Mouse (Mus musculus) forebrain, embryonic 10.5 days (tissue): Measurements from ENCODE around the gene Cphx3. TPM values are rescaled to one million over a fixed set of nuclear protein-coding genes. Genes with fewer than 3 reads are reported as not detected.
"Not testable (repeated sequence)": the region's sequence is repeated elsewhere in the genome, so short reads cannot be mapped to it uniquely, and the experiment has no call there.

ENCODE experiments used
- DNase-seq: peaks from one replicate; pipeline ENCODE4 v3.0.0-alpha.2; 2017; ENCODE audit warnings: low spot score; ENCODE audit errors: extremely low spot score
- H3K27ac ChIP-seq: fragments of 300-500 bp; sonication (generic); 2 replicates; pipeline ENCODE4 v1.5.1; 2016; ENCODE audit warnings: mild to moderate bottlenecking
- H3K27me3 ChIP-seq: fragments of 300-500 bp; sonication (generic); 2 replicates; pipeline ENCODE4 v1.6.1; 2016; ENCODE audit warnings: mild to moderate bottlenecking; ENCODE audit not compliant: poor library complexity, severe bottlenecking
- H3K36me3 ChIP-seq: fragments of 300-500 bp; sonication (generic); replicated peaks from 2 replicates; pipeline ENCODE4 v1.6.1; 2016; ENCODE audit warnings: mild to moderate bottlenecking, moderate library complexity
- H3K4me1 ChIP-seq: fragments of 300-500 bp; sonication (generic); 2 replicates; pipeline ENCODE4 v1.6.1; 2016
- H3K4me3 ChIP-seq: fragments of 300-500 bp; sonication (generic); 2 replicates; pipeline ENCODE4 v1.5.1; 2016; ENCODE audit warnings: mild to moderate bottlenecking, moderate library complexity
- H3K9me3 ChIP-seq: fragments of 300-500 bp; sonication (generic); 2 replicates; pipeline ENCODE4 v1.6.1; 2016; ENCODE audit warnings: mild to moderate bottlenecking, moderate library complexity
- WGBS: fragments of 180-500 bp; shearing (Covaris S2); methylation state at CpG from one replicate; pipeline ENCODE4 v1.1.7; 2016; 5-methylcytosine and 5-hydroxymethylcytosine counted together
- polyA plus RNA-seq: library from polyadenylated mRNA; unstranded; fragments of >200 nt; fragmentation: Nextera tagmentation; extraction: Ambion mirVana; gene quantifications from 2 replicates; pipeline ENCODE4 v1.2.1, GENCODE M21; 2016

Cphx3 gene
- polyA plus RNA-seq, 1 experiment from 2014 or later = not detected

DNA sequence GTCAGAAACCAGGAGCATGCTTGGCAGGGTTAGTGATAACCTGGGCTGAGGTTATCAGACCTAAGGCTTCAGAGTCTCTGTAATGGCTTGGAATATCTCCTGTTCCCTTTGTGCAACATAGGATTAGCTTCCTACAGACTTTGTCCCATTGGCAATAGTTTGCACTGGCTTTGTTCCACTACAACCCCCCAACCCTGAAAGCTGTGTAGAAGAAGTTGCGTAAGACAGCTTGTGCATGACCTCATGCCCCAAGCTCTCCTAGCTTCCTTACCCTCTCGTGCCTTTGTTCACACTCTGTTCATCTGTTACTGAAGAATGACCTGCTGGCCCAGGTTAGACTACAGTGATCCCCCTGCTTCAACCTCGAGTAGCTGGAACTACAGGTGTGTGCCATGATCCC, 15.5 kb downstream of the Cphx3 start:
- H3K36me3 ChIP-seq, H3K4me3 ChIP-seq, H3K27ac ChIP-seq, DNase-seq, H3K27me3 ChIP-seq, H3K4me1 ChIP-seq, H3K9me3 ChIP-seq: not testable (repeated sequence)
- WGBS = no CpG with 5 or more reads among the region's 3 CpGs

DNA sequence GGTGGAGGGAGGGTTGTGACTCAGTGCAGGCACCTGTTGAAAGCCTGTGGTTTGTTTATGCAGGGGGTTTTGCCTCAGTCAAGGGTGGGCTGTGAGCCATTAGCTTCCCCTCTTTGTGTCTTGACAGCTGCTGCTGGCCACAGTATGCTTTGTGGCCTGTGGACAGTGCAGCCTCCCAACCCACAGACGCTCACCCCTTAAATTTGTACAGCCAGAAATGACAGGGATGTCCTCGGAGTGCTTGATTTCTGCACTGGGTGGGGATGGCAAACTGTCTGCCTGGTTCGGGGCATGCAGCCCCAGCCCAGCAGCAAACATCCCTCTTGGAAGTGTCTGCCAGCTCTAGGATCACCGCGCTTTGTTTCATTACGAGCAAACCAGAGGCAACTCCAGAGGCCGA, 36.1 kb downstream of the Cphx3 start, which contains the start of gene Duxbl2:
TSS of gene Duxbl2 (plus strand) at position 200 of the 400 bp plus-strand sequence.
- not testable (repeated sequence) for H3K27ac ChIP-seq

DNA sequence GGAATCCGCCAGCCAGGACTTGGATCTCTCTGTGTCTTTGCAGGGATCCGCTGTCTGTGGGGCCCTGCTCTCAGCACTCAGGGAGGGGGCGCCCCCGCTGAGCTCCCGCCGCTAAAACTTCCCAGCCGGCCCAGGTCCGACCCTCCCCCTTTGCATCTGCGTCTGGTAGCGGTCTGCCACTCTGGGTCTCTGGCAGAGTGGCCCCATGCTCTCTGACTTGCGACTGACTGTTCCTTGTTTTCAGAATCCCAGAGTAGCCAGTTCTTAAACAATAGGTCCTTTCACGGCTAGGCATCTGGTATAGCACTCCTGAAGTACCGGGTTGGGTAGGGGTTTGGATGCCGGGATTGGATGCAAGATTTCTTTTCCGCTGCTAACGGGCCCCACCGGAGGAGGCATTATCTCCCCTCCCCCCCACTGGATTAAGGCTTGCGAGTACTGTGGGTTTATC, 36.5 kb downstream of the Cphx3 start:
- H3K27ac ChIP-seq, H3K27me3 ChIP-seq, H3K4me3 ChIP-seq, H3K9me3 ChIP-seq, DNase-seq, H3K36me3 ChIP-seq, H3K4me1 ChIP-seq: not testable (repeated sequence)
- WGBS = no CpG with 5 or more reads among the region's 18 CpGs

More for the DNA sequence above, 36.1 kb downstream of the Cphx3 start, which contains the start of gene Duxbl2:
- H3K36me3 ChIP-seq, DNase-seq, H3K27me3 ChIP-seq, H3K4me3 ChIP-seq, H3K4me1 ChIP-seq, H3K9me3 ChIP-seq: not testable (repeated sequence)
- WGBS = no CpG with 5 or more reads among the region's 7 CpGs

GRCm38 (mm10) chr14:26119095-26119494, 37.0 kb downstream of the Cphx3 start:
- not testable (repeated sequence) for H3K4me1 ChIP-seq, H3K9me3 ChIP-seq, H3K27me3 ChIP-seq, H3K4me3 ChIP-seq, H3K27ac ChIP-seq, H3K36me3 ChIP-seq, DNase-seq
- no CpG with 5 or more reads among the region's 7 CpGs for WGBS

DNA sequence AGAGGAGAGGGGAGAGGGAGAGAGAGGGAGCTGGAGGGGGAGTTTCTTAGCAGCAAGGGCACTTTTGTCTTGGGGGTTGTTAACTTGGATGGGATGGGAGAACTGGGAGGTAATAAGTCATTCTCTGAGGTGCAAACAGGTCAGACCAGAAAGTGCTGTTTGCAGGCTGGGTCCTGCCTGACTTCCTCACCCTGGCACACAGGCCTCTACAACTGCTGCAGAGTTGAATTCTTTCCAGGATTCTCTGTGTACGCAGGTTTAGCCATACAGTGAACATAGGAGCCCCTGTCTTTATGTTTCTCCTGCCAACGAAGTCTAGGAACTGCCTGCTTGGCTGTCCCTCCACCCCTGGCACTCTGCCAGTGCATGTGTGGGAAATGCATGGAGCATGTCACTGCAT, 65.0 kb downstream of the Cphx3 start:
- DNase-seq, H3K27me3 ChIP-seq, H3K4me1 ChIP-seq, H3K4me3 ChIP-seq, H3K27ac ChIP-seq, H3K36me3 ChIP-seq, H3K9me3 ChIP-seq: not testable (repeated sequence)
- no CpG with 5 or more reads among the region's 2 CpGs for WGBS

GRCm38 (mm10) chr14:26156032-26156431, 73.9 kb downstream of the Cphx3 start:
- not testable (repeated sequence) for H3K4me1 ChIP-seq, DNase-seq, H3K4me3 ChIP-seq, H3K9me3 ChIP-seq, H3K27me3 ChIP-seq, H3K27ac ChIP-seq, H3K36me3 ChIP-seq
- no CpG with 5 or more reads among the region's 7 CpGs for WGBS

- not testable (repeated sequence) for H3K4me3 ChIP-seq, H3K36me3 ChIP-seq, H3K4me1 ChIP-seq, H3K27me3 ChIP-seq, H3K27ac ChIP-seq, H3K9me3 ChIP-seq, DNase-seq
- WGBS = no CpG with 5 or more reads among the region's 9 CpGs
Measured at GRCm38 (mm10) chr14:26161156-26161555, 79.1 kb downstream of the Cphx3 start.

GRCm38 (mm10) chr14:26162423-26162822, 80.3 kb downstream of the Cphx3 start:
- H3K4me3 ChIP-seq, H3K4me1 ChIP-seq, H3K9me3 ChIP-seq, H3K27me3 ChIP-seq, DNase-seq, H3K27ac ChIP-seq, H3K36me3 ChIP-seq: not testable (repeated sequence)
- no CpG with 5 or more reads among the region's 5 CpGs for WGBS

- not testable (repeated sequence) for H3K27me3 ChIP-seq, DNase-seq, H3K4me1 ChIP-seq, H3K36me3 ChIP-seq, H3K4me3 ChIP-seq, H3K9me3 ChIP-seq, H3K27ac ChIP-seq
- WGBS = no CpG with 5 or more reads among the region's 12 CpGs
Measured at GRCm38 (mm10) chr14:26165266-26165665, 83.2 kb downstream of the Cphx3 start.

DNA sequence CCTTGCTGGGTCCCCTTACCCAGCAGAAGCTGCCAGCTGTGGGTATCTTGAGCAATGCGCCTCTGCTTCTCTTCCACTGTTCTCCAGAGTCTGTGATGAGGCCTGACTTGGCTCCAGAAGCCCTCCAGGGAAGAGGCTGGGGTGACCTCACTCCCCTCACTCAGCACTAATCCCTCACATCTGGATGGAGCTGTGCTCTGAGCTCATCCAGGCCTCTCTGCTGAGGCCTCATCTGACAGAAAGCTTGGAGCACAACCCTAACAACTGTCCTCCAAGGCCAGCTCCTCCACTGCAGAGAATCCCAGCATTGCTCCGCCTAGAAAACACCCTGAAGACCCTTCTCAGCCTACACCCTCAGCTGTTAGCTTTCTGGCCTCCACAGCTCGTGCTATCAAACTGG, 91.9 kb downstream of the Cphx3 start:
- H3K27ac ChIP-seq, DNase-seq, H3K27me3 ChIP-seq, H3K36me3 ChIP-seq, H3K4me3 ChIP-seq, H3K9me3 ChIP-seq, H3K4me1 ChIP-seq: not testable (repeated sequence)
- WGBS = no CpG with 5 or more reads among the region's 3 CpGs

DNA sequence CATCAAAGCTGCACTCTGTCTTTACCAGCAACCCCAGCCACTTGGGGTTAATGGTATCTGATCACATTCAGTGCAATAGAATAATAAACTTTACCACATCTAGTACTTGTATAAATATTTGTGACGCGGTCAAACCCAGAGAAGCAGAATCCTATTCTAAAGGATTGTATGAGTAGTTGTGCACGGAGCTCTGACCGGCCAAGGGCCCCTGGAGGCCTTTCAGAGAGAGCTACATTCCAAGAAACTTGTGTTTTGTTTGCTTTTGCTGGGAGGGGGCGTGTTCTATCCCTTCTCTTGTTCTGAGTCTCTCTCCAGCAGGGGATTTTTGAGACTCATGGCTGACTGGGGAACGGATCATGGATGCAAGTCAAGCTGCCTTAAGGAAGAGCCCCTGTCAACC, 92.9 kb downstream of the Cphx3 start:
- not testable (repeated sequence) for H3K4me1 ChIP-seq, H3K4me3 ChIP-seq, DNase-seq, H3K27ac ChIP-seq, H3K36me3 ChIP-seq, H3K9me3 ChIP-seq, H3K27me3 ChIP-seq
- no CpG with 5 or more reads among the region's 6 CpGs for WGBS

DNA sequence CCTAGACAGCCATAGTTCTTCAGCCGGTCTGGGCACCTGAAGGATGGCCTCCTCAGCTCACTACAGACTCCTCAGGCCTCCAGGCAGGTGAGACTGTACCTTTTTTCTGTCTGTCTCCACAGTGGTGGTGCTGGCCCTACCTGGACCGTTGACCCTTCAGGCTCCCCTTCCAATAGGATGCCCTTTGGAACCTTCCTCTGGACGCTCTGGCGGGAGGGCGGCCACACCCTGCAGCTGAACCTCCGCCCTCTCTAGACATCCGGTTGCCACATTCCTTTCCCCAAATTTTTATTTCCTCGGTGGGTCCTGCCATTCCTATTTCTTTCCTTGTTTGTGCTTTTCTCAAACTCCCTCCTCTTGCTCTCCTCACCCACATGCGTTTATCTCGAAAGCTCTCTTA, 99.6 kb downstream of the Cphx3 start:
- H3K4me1 ChIP-seq, H3K27me3 ChIP-seq, H3K27ac ChIP-seq, H3K4me3 ChIP-seq, DNase-seq, H3K36me3 ChIP-seq, H3K9me3 ChIP-seq: not testable (repeated sequence)
- WGBS = no CpG with 5 or more reads among the region's 10 CpGs

DNA sequence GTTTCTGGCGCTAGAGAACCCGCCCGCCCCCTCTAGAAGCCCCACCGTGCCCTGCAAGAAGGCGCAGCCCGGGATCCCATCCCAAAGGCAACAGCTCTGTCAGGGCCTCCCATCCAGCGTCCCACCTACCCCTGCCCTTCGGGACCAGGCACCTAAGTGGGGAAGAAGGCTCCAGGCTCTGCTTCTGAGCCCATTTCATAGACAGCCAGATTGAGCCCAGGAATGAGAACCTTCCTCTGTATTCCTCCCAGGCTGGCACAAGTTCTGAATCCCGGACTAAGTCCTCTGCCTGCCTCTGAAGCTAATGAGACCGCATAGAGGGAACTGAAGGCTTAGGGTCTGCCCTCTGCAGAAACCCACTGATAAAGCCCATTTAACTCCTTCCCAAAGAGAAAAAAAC, 100.3 kb downstream of the Cphx3 start, which contains the start of gene Plac9b:
TSS of gene Plac9b (minus strand) at position 101 of the 400 bp plus-strand sequence.
- not testable (repeated sequence) for H3K27ac ChIP-seq, DNase-seq, H3K4me1 ChIP-seq, H3K27me3 ChIP-seq, H3K4me3 ChIP-seq, H3K9me3 ChIP-seq, H3K36me3 ChIP-seq
- WGBS = no CpG with 5 or more reads among the region's 10 CpGs

- H3K36me3 ChIP-seq, H3K4me3 ChIP-seq, H3K27me3 ChIP-seq, DNase-seq, H3K9me3 ChIP-seq, H3K27ac ChIP-seq, H3K4me1 ChIP-seq: not testable (repeated sequence)
- no CpG with 5 or more reads among the region's 9 CpGs for WGBS
Measured at GRCm38 (mm10) chr14:26186638-26187037, 104.5 kb downstream of the Cphx3 start.
